Mouse (Mus musculus): ENCODE data around the gene Etv5. TPM values are rescaled to one million over a fixed set of nuclear protein-coding genes. Genes with fewer than 3 reads are reported as not detected.
"Not testable (repeated sequence)": the region's sequence is repeated elsewhere in the genome, so short reads cannot be mapped to it uniquely, and the experiment has no call there.

Gene Etv5
- polyA plus RNA-seq, 1 experiment from 2014 or later, result 201 TPM

DNA sequence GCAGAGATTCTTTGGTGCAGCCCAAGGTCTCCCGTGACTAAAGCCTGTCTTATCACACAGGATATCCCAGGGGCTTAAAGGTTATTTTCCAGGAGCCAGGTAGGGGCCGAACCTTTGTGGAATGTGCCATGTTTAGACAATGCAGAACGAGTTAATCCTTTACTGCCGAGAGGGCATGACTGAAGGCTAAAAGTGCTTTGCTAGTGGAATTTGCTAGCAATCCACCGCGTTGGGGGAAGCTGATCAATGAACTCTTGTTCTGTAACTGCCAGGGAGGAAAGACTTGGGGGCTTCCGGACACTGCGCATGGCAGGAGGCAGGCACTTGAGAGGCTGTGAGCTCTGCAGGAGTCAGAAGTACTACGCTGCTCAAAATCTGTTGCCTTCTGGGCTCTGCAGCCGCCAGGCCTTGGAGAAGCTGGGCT is 66.8 kb downstream of the Etv5 start:
- Histone ChIP-seq H3K4me3 (ENCODE audit: low read length) (no peak overlapping the region), H3K9me3 (ENCODE audit: control insufficient read depth, low read length) (no peaks in the 10 kb centered on the region), H3K9ac (ENCODE audit: low read length) (peak overlapping the region; percentile 30; the same call in 1 of the 2 replicates), H3K36me3 (ENCODE audit: control insufficient read depth, insufficient read depth, low read length) (no peaks in the 10 kb centered on the region), H3K27me3 (ENCODE audit: control insufficient read depth, insufficient read depth, low read depth, low read length) (no peaks in the 10 kb centered on the region), H3K4me1 (replicated peaks; ENCODE audit: control insufficient read depth, insufficient read depth, low read length) (no peaks in the 10 kb centered on the region), H3K4me2 (ENCODE audit: low read depth, low read length) (no peak overlapping the region), H3K27ac (ENCODE audit: low read length) (peak overlapping the region; percentile 46)
- WGBS, result 20% methylated on average over 10 of the region's 10 CpGs
- peak; percentile 41; the same call in 1 of the 2 replicates for ATAC-seq (ENCODE audit: low read depth)

DNA sequence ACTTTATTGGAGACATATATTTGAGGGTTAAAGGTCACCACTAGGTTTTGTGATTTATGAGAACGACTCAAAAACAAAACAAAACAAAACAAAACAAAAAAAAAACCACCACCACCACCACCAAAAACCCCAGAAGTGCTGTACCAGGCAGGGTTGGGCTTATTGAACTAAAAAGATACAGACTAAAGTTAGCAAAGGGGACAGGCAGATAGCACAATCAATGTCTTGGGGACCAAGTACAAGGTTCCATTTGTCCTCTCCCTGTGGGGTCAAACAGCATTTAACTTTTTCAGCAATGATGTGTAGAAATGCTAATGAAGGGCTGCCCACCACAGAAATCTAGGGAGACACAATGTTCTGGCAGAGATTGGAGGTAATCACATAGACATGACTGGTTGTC is 67.3 kb downstream of the Etv5 start:
- Histone ChIP-seq H3K4me3 (ENCODE audit: low read length) (no peak overlapping the region), H3K9ac (ENCODE audit: low read length) (no peak overlapping the region), H3K36me3 (ENCODE audit: control insufficient read depth, insufficient read depth, low read length) (no peaks in the 10 kb centered on the region), H3K4me1 (replicated peaks; ENCODE audit: control insufficient read depth, insufficient read depth, low read length) (no peaks in the 10 kb centered on the region), H3K9me3 (ENCODE audit: control insufficient read depth, low read length) (no peaks in the 10 kb centered on the region), H3K27me3 (ENCODE audit: control insufficient read depth, insufficient read depth, low read depth, low read length) (no peaks in the 10 kb centered on the region), H3K27ac (ENCODE audit: low read length) (peak overlapping the region; percentile 46), H3K4me2 (ENCODE audit: low read depth, low read length) (no peak overlapping the region)
- ATAC-seq (ENCODE audit: low read depth), result no peak
- WGBS, result 69% methylated on average over 1 of the region's 1 CpGs

DNA sequence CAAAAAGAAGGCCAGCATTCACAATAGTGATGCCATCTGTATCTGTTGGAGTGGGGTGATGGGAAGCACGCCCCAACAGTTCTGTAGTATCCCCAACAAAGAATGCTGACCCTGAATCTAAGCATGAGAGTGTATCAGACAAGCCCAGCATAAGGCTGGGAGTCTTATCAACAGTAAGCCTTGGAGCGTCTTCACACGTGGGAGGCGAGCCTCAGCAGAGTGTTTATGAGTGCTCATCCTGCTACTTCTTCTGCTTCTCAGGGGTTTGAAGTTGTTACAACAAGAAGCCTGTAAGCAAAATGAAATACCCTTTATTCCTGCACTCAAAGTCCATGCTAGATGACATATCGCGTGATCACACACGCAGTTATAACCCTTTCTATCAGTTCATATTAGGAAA is 72.4 kb downstream of the Etv5 start:
- H3K9me3 ChIP-seq (ENCODE audit: control insufficient read depth, low read length), result no peaks in the 10 kb centered on the region
- 83% methylated on average over 7 of the region's 7 CpGs for WGBS
- no peak overlapping the region for H3K27ac ChIP-seq (ENCODE audit: low read length)
- H3K9ac ChIP-seq (ENCODE audit: low read length), result no peak overlapping the region
- H3K4me2 ChIP-seq (ENCODE audit: low read depth, low read length), result no peak overlapping the region
- ATAC-seq (ENCODE audit: low read depth), result no peak
- H3K27me3 ChIP-seq (ENCODE audit: control insufficient read depth, insufficient read depth, low read depth, low read length), result no peaks in the 10 kb centered on the region
- no peaks in the 10 kb centered on the region for H3K36me3 ChIP-seq (ENCODE audit: control insufficient read depth, insufficient read depth, low read length)
- no peaks in the 10 kb centered on the region for H3K4me1 ChIP-seq (replicated peaks; ENCODE audit: control insufficient read depth, insufficient read depth, low read length)
- no peak overlapping the region for H3K4me3 ChIP-seq (ENCODE audit: low read length)

DNA sequence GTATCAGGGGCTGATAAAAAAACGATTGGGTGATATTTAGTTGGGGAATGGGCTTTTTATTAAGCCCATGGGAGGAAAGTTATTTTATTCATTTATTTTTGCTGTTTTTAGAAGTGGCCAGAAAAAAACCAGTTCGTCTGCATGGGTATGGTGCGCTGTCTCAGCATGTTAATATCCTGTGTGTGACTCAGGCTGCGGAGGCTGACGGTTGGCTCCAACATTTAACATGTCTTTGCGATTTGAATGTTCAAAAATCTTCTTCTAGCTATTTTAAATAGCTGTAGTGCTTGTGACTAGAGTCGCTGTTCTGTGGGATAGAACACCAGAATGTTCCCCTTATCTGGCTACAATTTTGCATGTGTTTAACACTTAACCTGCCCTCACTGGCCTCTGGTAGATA is 73.5 kb downstream of the Etv5 start:
- no peak overlapping the region for H3K4me3 ChIP-seq (ENCODE audit: low read length)
- no peaks in the 10 kb centered on the region for H3K4me1 ChIP-seq (replicated peaks; ENCODE audit: control insufficient read depth, insufficient read depth, low read length)
- no peak overlapping the region for H3K9ac ChIP-seq (ENCODE audit: low read length)
- ATAC-seq (ENCODE audit: low read depth), result no peak
- H3K9me3 ChIP-seq (ENCODE audit: control insufficient read depth, low read length), result no peaks in the 10 kb centered on the region
- no peaks in the 10 kb centered on the region for H3K27me3 ChIP-seq (ENCODE audit: control insufficient read depth, insufficient read depth, low read depth, low read length)
- WGBS, result 78% methylated on average over 7 of the region's 7 CpGs
- H3K27ac ChIP-seq (ENCODE audit: low read length), result no peak overlapping the region
- H3K36me3 ChIP-seq (ENCODE audit: control insufficient read depth, insufficient read depth, low read length), result no peaks in the 10 kb centered on the region
- no peak overlapping the region for H3K4me2 ChIP-seq (ENCODE audit: low read depth, low read length)

DNA sequence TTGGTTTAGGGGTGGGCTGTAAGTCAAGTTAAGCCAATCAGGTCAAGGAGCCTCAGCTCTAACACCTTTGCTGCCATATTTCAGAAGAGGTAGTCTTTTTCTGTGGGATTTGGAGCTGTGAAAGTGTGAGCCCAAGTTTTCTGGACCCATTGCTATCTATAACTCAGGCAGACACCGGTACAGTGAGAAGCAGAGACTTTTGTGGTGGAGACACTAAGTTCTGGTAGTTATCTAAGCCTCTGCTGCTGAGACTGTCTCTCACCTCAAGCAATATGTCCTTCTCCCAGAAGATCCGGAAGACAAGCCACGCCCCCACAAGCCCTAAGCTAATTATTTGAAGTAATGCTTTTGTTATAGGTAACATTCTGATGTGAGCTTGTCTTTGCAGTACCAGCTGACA is 73.9 kb downstream of the Etv5 start:
- no peaks in the 10 kb centered on the region for H3K9me3 ChIP-seq (ENCODE audit: control insufficient read depth, low read length)
- no peak overlapping the region for H3K4me2 ChIP-seq (ENCODE audit: low read depth, low read length)
- no peaks in the 10 kb centered on the region for H3K4me1 ChIP-seq (replicated peaks; ENCODE audit: control insufficient read depth, insufficient read depth, low read length)
- no peak overlapping the region for H3K9ac ChIP-seq (ENCODE audit: low read length)
- ATAC-seq (ENCODE audit: low read depth), result no peak
- no peaks in the 10 kb centered on the region for H3K27me3 ChIP-seq (ENCODE audit: control insufficient read depth, insufficient read depth, low read depth, low read length)
- no peak overlapping the region for H3K27ac ChIP-seq (ENCODE audit: low read length)
- WGBS, result 53% methylated on average over 3 of the region's 3 CpGs
- H3K4me3 ChIP-seq (ENCODE audit: low read length), result no peak overlapping the region
- no peaks in the 10 kb centered on the region for H3K36me3 ChIP-seq (ENCODE audit: control insufficient read depth, insufficient read depth, low read length)

DNA sequence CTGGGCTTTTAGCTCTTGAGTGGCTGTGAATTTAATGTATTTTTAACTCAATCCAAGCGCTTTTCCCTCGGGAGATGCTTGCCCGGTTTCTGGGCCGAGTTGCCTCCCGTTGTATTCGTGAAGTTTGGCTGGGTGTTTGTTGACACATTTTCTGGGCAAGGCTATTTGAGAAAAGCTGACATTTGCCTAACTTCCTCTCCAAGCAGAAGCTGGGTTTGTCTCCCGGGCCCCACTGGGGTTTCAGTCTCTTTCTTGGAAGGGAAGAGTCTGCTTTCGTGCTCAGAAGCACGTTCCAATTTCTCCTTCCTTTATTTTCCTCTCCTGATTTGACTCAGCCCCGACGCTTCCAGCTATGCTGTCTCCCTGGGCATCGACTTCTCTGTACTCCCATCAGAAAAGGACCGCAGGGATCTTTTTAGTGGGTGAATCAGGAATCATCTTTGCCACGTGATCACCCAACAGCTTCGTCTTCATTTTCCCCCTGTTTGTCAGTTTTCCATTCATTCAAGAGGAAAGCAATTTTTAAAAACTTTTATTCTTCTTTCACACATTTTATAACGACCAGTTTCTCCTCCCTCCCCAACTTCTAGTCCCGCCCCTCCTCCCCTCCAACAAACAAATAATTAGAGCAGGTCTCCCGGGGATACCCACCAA is 80.7 kb downstream of the Etv5 start:
- Histone ChIP-seq H3K4me1 (replicated peaks; ENCODE audit: control insufficient read depth, insufficient read depth, low read length) (no peaks in the 10 kb centered on the region), H3K27me3 (ENCODE audit: control insufficient read depth, insufficient read depth, low read depth, low read length) (no peaks in the 10 kb centered on the region), H3K4me2 (ENCODE audit: low read depth, low read length) (peak overlapping the region; percentile 50), H3K4me3 (ENCODE audit: low read length) (peak overlapping the region; percentile 24), H3K27ac (ENCODE audit: low read length) (peak overlapping the region; percentile 24; the same call in 1 of the 2 replicates), H3K9me3 (ENCODE audit: control insufficient read depth, low read length) (no peaks in the 10 kb centered on the region; the same call in 1 of the 2 replicates), H3K9ac (ENCODE audit: low read length) (peak overlapping the region; percentile 36), H3K36me3 (ENCODE audit: control insufficient read depth, insufficient read depth, low read length) (no peaks in the 10 kb centered on the region)
- no peak for ATAC-seq (ENCODE audit: low read depth)
- WGBS, result 12% methylated on average over 18 of the region's 18 CpGs

DNA sequence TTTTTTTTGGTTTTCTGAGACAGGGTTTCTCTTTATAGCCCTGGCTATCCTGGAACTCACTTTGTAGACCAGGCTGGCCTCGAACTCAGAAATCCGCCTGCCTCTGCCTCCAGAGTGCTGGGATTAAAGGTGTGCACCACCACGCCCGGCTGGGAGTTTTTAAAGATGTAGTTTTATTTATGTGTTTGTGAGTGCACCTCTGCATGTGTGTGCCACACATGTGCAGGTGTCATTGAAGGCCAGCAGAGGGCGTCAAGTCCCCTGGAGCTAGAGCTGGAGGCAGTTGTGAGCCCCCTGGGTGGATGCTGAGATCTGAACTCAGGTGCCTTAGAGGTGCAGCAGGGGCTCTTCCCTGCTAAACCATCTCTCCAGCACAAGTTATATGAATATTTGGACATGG is 85.3 kb downstream of the Etv5 start:
- 90% methylated on average over 5 of the region's 5 CpGs for WGBS
- not testable (repeated sequence) for H3K36me3 ChIP-seq (ENCODE audit: control insufficient read depth, insufficient read depth, low read length); H3K9me3 ChIP-seq (ENCODE audit: control insufficient read depth, low read length); H3K4me2 ChIP-seq (ENCODE audit: low read depth, low read length); ATAC-seq (ENCODE audit: low read depth); H3K9ac ChIP-seq (ENCODE audit: low read length); H3K27me3 ChIP-seq (ENCODE audit: control insufficient read depth, insufficient read depth, low read depth, low read length); H3K4me1 ChIP-seq (replicated peaks; ENCODE audit: control insufficient read depth, insufficient read depth, low read length); H3K4me3 ChIP-seq (ENCODE audit: low read length); H3K27ac ChIP-seq (ENCODE audit: low read length)

DNA sequence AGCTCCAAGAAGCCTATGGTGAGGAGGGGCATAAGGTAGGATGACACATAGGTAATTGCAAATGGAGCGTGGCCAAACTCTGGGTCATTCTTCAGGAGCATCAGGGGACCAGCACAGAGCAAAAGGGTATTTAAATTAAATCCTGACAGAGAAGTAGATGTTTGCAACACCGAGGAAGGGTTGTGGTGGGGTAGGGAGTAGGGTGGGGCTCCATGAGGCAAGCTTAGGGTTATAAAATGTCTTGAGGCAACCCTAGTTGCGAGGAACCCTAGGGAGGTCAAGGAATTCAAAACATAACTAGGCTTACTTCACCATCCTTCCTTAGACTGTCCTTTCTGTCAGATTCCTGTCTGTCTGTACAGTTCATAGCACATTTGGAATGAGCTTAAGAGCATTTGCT is 85.9 kb downstream of the Etv5 start:
- Histone ChIP-seq H3K27ac (ENCODE audit: low read length) (no peak overlapping the region), H3K9ac (ENCODE audit: low read length) (no peak overlapping the region), H3K4me3 (ENCODE audit: low read length) (no peak overlapping the region), H3K4me1 (replicated peaks; ENCODE audit: control insufficient read depth, insufficient read depth, low read length) (no peaks in the 10 kb centered on the region), H3K9me3 (ENCODE audit: control insufficient read depth, low read length) (no peaks in the 10 kb centered on the region; the same call in 1 of the 2 replicates), H3K27me3 (ENCODE audit: control insufficient read depth, insufficient read depth, low read depth, low read length) (no peaks in the 10 kb centered on the region), H3K4me2 (ENCODE audit: low read depth, low read length) (no peak overlapping the region), H3K36me3 (ENCODE audit: control insufficient read depth, insufficient read depth, low read length) (no peaks in the 10 kb centered on the region)
- 72% methylated on average over 3 of the region's 3 CpGs for WGBS
- ATAC-seq (ENCODE audit: low read depth), result no peak

DNA sequence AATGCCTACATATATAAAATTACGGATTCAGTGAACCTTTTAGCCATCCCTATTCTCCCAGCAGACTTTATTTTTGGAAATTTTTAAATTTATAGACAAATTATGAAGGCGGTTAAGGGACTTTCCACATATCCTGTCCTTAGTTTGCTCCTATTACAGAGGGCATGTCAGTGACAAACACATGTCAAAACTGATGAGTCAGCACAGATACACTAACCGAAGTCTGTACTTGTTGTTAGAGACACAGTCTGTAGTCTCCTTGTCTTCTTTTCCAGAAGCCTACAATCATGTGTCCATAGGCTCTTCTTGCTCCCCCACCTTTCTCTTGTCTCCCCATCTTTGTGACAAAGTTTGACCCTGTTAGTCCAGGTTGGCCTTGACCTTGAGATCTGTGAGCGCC is 88.3 kb downstream of the Etv5 start:
- 93% methylated on average over 4 of the region's 4 CpGs for WGBS
- Histone ChIP-seq H3K4me1 (replicated peaks; ENCODE audit: control insufficient read depth, insufficient read depth, low read length) (no peaks in the 10 kb centered on the region), H3K27ac (ENCODE audit: low read length) (no peak overlapping the region), H3K9ac (ENCODE audit: low read length) (no peak overlapping the region), H3K4me3 (ENCODE audit: low read length) (no peak overlapping the region), H3K27me3 (ENCODE audit: control insufficient read depth, insufficient read depth, low read depth, low read length) (no peaks in the 10 kb centered on the region), H3K36me3 (ENCODE audit: control insufficient read depth, insufficient read depth, low read length) (no peaks in the 10 kb centered on the region), H3K4me2 (ENCODE audit: low read depth, low read length) (no peak overlapping the region), H3K9me3 (ENCODE audit: control insufficient read depth, low read length) (peaks cover 2% of the 10 kb centered on the region; the same call in 1 of the 2 replicates)
- ATAC-seq (ENCODE audit: low read depth), result no peak

All from lung, embryonic 16.5 days (tissue).